Comparison of ENCODE assay signal across 8 mouse cellular contexts in the genomic region with DNA sequence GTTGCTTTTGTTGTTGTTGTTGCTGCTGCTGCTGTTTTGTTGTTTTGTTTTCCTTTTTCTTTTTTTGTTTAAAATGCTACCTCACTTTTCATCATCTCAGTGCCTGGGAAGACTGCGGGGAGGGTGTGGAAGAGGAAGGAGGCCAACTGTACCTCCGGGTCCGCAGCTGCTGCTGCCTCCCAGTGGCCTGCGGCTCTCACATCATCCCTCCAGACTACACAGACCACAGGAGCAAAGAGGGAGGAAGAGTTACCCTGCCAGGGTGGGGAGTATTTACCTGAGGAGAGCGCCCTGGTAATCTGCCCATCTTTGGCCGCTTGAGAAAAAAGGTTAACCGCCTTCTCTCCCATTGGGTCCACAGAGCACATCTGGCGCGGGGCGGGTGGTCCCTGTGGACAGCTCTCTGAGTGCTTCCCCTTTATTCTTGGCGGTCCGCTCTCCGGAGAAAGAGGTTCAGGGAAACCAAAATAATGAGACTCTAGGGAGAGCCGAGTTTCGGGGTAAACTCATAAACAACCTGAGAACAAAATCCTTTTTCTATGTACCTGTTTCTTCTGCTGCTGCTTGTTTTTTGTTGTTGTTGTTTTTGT. TPM values are rescaled to one million over a fixed set of nuclear protein-coding genes. Genes with fewer than 3 reads are reported as not detected.
DNase-seq lines count a peak whose midpoint lies in the region; ATAC-seq and TF ChIP-seq lines count a peak whose summit lies in the region.

No protein-coding gene starts in this region.

- peak; percentile 38 for TF ChIP-seq CTCF in cortical plate, adult 2 months (IDR thresholded peaks at IDR 0.05; ENCODE audit: extremely low read depth, insufficient read depth, low read length)

- H3K4me3 ChIP-seq in lung, embryonic 15.5 days = no peak overlapping the region
- no peak overlapping the region for H3K4me3 ChIP-seq in cortical plate, adult 2 months (ENCODE audit: insufficient read depth, low read length)
- H3K4me3 ChIP-seq in hindbrain, embryonic 13.5 days = no peak overlapping the region

- no peak overlapping the region for H3K27ac ChIP-seq in lung, embryonic 15.5 days
- H3K27ac ChIP-seq in cortical plate, adult 2 months (ENCODE audit: insufficient read depth, low read length) = no peak overlapping the region
- no peak overlapping the region for H3K27ac ChIP-seq in hindbrain, embryonic 13.5 days

- ATAC-seq in lung, embryonic 15.5 days (ENCODE audit: borderline replicate concordance, extremely low read depth, low FRiP score, low TSS enrichment) = no peak
- no peak for ATAC-seq in hindbrain, embryonic 13.5 days (ENCODE audit: low FRiP score)

- no peaks in the 10 kb centered on the region for H3K36me3 ChIP-seq in lung, embryonic 15.5 days
- no peaks in the 10 kb centered on the region for H3K36me3 ChIP-seq in hindbrain, embryonic 13.5 days

- WGBS in lung, embryonic 15.5 days = 23% methylated on average over 15 of the region's 15 CpGs
- 17% methylated on average over 15 of the region's 15 CpGs for WGBS in hindbrain, embryonic 13.5 days

- DNase-seq in lung, postnatal 25 days (ENCODE audit: low spot score) = no peak
- peak; percentile 44 for DNase-seq in lung, postnatal 36 days
- no peak for DNase-seq in ovary, postnatal 14 days (ENCODE audit: low spot score)
- no peak for DNase-seq in frontal cortex, postnatal 14 days (ENCODE audit: low spot score in 2 of 2)
- DNase-seq in Muller cell, postnatal 12 days (ENCODE audit: inconsistent ontology term) = no peak

- no peaks in the 10 kb centered on the region for H3K9me3 ChIP-seq in lung, embryonic 15.5 days
- no peaks in the 10 kb centered on the region for H3K9me3 ChIP-seq in hindbrain, embryonic 13.5 days

- no peak for TF ChIP-seq POLR2A in cortical plate, adult 2 months (IDR thresholded peaks at IDR 0.05; ENCODE audit: extremely low read depth, insufficient read depth, low read length)

- H3K27me3 ChIP-seq in lung, embryonic 15.5 days = no peaks in the 10 kb centered on the region
- H3K27me3 ChIP-seq in hindbrain, embryonic 13.5 days = peaks cover 5% of the 10 kb centered on the region; the same call in 1 of the 2 replicates

- peak overlapping the region; percentile 36 for H3K4me2 ChIP-seq in lung, embryonic 15.5 days
- peak overlapping the region; percentile 20; the same call in 1 of the 2 replicates for H3K4me2 ChIP-seq in hindbrain, embryonic 13.5 days

- H3K9ac ChIP-seq in lung, embryonic 15.5 days = no peak overlapping the region
- no peak overlapping the region for H3K9ac ChIP-seq in hindbrain, embryonic 13.5 days

- H3K4me1 ChIP-seq in lung, embryonic 15.5 days = peaks cover 39% of the 10 kb centered on the region
- H3K4me1 ChIP-seq in cortical plate, adult 2 months (ENCODE audit: control insufficient read depth, insufficient read depth, low read length) = 0 out of 2 replicates have a peak, but pooled peaks cover 1% of the 10 kb centered on the region
- peaks cover 7% of the 10 kb centered on the region; the same call in 1 of the 2 replicates for H3K4me1 ChIP-seq in hindbrain, embryonic 13.5 days (replicated peaks)

RNA-seq across cellular contexts. Expression of gene Srsf3, which starts 10.1 kb away (rescaled TPM):
- 633 and 642 TPM in 2 replicates for polyA plus RNA-seq in lung, embryonic 15.5 days (2015; fragmentation: Nextera tagmentation; extraction: Ambion mirVana)
- 107 and 110 TPM in 2 replicates for polyA plus RNA-seq in cortical plate, adult 2 months (2012; rRNA removed)
- polyA plus RNA-seq in hindbrain, embryonic 13.5 days (2015; fragmentation: Nextera tagmentation; extraction: Ambion mirVana) = 506 and 515 TPM in 2 replicates

RNA-seq across cellular contexts. Expression of gene Stk38, which starts 14.5 kb away (rescaled TPM):
- polyA plus RNA-seq in lung, embryonic 15.5 days (2015; fragmentation: Nextera tagmentation; extraction: Ambion mirVana) = 96.6 and 105 TPM in 2 replicates
- 62.0 and 69.6 TPM in 2 replicates for polyA plus RNA-seq in cortical plate, adult 2 months (2012; rRNA removed)
- 111 and 122 TPM in 2 replicates for polyA plus RNA-seq in hindbrain, embryonic 13.5 days (2015; fragmentation: Nextera tagmentation; extraction: Ambion mirVana)
